Mouse (Mus musculus): ENCODE measurements at regions not wholly inside any gene's neighbourhood (a gene's known extent, or its start where the extent isn't known, plus 50 kb on each side); places are given as distances from the start of the nearest gene placed in this dataset.

GRCm38 (mm10) chr8:101815121-101815520 lies 970.3 kb downstream of the Cdh11 start:
- H3K36me3 ChIP-seq: no peaks in the 10 kb centered on the region
- no peak for ATAC-seq (ENCODE audit: low FRiP score, low read depth)
- H3K9me3 ChIP-seq: no peaks in the 10 kb centered on the region
- H3K4me1 ChIP-seq: no peaks in the 10 kb centered on the region
- no peak overlapping the region for H3K9ac ChIP-seq
- no peaks in the 10 kb centered on the region for H3K27me3 ChIP-seq
- 95% methylated on average over 1 of the region's 1 CpGs for WGBS
- no peak overlapping the region for H3K4me3 ChIP-seq
- no peak overlapping the region for H3K27ac ChIP-seq
- no peak overlapping the region for H3K4me2 ChIP-seq (replicated peaks)

GRCm38 (mm10) chr8:101803561-101803960 lies 981.9 kb downstream of the Cdh11 start:
- Histone ChIP-seq H3K4me2 (replicated peaks) (no peak overlapping the region), H3K4me1 (no peaks in the 10 kb centered on the region), H3K4me3 (no peak overlapping the region), H3K9me3 (no peaks in the 10 kb centered on the region), H3K27me3 (no peaks in the 10 kb centered on the region), H3K36me3 (no peaks in the 10 kb centered on the region), H3K9ac (no peak overlapping the region), H3K27ac (no peak overlapping the region)
- 83% methylated on average over 2 of the region's 2 CpGs for WGBS
- no peak for ATAC-seq (ENCODE audit: low FRiP score, low read depth)

DNA sequence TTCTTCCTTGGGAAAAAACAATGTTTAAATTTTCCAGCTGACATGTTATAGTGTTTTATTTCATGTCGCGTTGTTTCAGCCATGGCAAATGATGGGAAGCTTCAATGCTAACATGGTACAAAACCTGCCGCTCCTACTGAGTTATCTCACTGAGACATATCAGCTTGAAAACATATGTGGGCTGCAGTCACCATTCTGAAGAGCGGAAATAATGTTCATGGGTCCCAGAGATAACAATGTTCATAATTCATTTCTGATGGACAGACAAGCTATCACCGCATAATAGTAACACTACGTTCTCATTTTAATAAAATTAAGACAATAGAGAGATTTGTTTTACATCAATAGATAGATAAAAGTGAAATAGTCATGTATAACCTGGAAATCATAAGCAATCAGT lies 983.3 kb downstream of the Cdh11 start:
- Histone ChIP-seq H3K9ac (no peak overlapping the region), H3K27me3 (no peaks in the 10 kb centered on the region), H3K4me1 (no peaks in the 10 kb centered on the region), H3K9me3 (no peaks in the 10 kb centered on the region), H3K27ac (no peak overlapping the region), H3K4me2 (replicated peaks) (no peak overlapping the region), H3K36me3 (no peaks in the 10 kb centered on the region), H3K4me3 (no peak overlapping the region)
- WGBS: 88% methylated on average over 6 of the region's 6 CpGs
- no peak for ATAC-seq (ENCODE audit: low FRiP score, low read depth)

GRCm38 (mm10) chr8:101790785-101791184 lies 994.7 kb downstream of the Cdh11 start:
- Histone ChIP-seq H3K4me1 (no peaks in the 10 kb centered on the region), H3K27ac (no peak overlapping the region), H3K4me2 (replicated peaks) (no peak overlapping the region), H3K36me3 (no peaks in the 10 kb centered on the region), H3K4me3 (no peak overlapping the region), H3K9ac (no peak overlapping the region), H3K27me3 (no peaks in the 10 kb centered on the region), H3K9me3 (no peaks in the 10 kb centered on the region)
- ATAC-seq (ENCODE audit: low FRiP score, low read depth): no peak
- 90% methylated on average over 1 of the region's 1 CpGs for WGBS

- Histone ChIP-seq H3K36me3 (no peaks in the 10 kb centered on the region), H3K4me1 (no peaks in the 10 kb centered on the region), H3K27me3 (no peaks in the 10 kb centered on the region), H3K4me3 (no peak overlapping the region), H3K9me3 (no peaks in the 10 kb centered on the region), H3K9ac (no peak overlapping the region), H3K4me2 (replicated peaks) (no peak overlapping the region), H3K27ac (no peak overlapping the region)
- no peak for ATAC-seq (ENCODE audit: low FRiP score, low read depth)
These were observed 998.6 kb downstream of the Cdh11 start for GRCm38 (mm10) chr8:101786876-101787275.

GRCm38 (mm10) chr8:101782556-101782955 lies 1002.9 kb downstream of the Cdh11 start:
- H3K4me2 ChIP-seq (replicated peaks): no peak overlapping the region
- WGBS: 69% methylated on average over 2 of the region's 2 CpGs
- H3K27ac ChIP-seq: no peak overlapping the region
- no peaks in the 10 kb centered on the region for H3K36me3 ChIP-seq
- H3K4me3 ChIP-seq: no peak overlapping the region
- H3K9me3 ChIP-seq: no peaks in the 10 kb centered on the region
- no peak for ATAC-seq (ENCODE audit: low FRiP score, low read depth)
- no peaks in the 10 kb centered on the region for H3K4me1 ChIP-seq
- H3K9ac ChIP-seq: no peak overlapping the region
- H3K27me3 ChIP-seq: no peaks in the 10 kb centered on the region

- Histone ChIP-seq H3K4me3 (no peak overlapping the region), H3K36me3 (no peaks in the 10 kb centered on the region), H3K9me3 (no peaks in the 10 kb centered on the region), H3K4me2 (replicated peaks) (no peak overlapping the region), H3K27me3 (no peaks in the 10 kb centered on the region), H3K27ac (no peak overlapping the region), H3K9ac (no peak overlapping the region), H3K4me1 (no peaks in the 10 kb centered on the region)
- no peak; the same call in 1 of the 2 replicates for ATAC-seq (ENCODE audit: low FRiP score, low read depth)
- 78% methylated on average over 3 of the region's 3 CpGs for WGBS
These were observed 1003.5 kb downstream of the Cdh11 start for GRCm38 (mm10) chr8:101781942-101782341.

- Histone ChIP-seq H3K27ac (no peak overlapping the region), H3K4me1 (no peaks in the 10 kb centered on the region), H3K4me3 (no peak overlapping the region), H3K4me2 (replicated peaks) (no peak overlapping the region), H3K9me3 (no peaks in the 10 kb centered on the region), H3K36me3 (no peaks in the 10 kb centered on the region), H3K27me3 (no peaks in the 10 kb centered on the region), H3K9ac (no peak overlapping the region)
- ATAC-seq (ENCODE audit: low FRiP score, low read depth): peak; percentile 72
These were observed 1005.5 kb downstream of the Cdh11 start for GRCm38 (mm10) chr8:101779966-101780365.

DNA sequence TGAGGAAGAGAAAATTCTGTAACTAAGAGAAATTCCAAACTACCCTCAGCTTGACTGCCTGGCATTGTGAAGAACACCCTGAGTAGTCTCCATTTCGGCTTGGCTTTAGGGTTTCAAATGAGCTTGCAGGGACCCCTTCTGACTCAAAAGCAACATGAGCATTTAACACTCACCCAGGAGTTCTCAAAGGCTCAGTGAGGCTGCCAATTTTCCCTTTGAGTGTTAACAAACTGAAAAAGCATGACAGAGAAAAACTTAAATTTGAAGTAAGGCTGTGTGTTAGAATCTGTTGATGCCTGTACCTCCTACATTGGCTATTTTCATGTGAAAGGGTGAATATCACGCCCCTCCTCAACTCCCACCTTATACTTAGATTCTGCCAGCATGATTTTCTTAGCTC lies 1017.9 kb downstream of the Cdh11 start:
- 58% methylated on average over 2 of the region's 2 CpGs for WGBS
- no peak overlapping the region for H3K4me3 ChIP-seq
- peaks cover 9% of the 10 kb centered on the region for H3K4me1 ChIP-seq

More for the DNA sequence above, 1017.9 kb downstream of the Cdh11 start:
- Histone ChIP-seq H3K9ac (no peak overlapping the region), H3K27me3 (no peaks in the 10 kb centered on the region), H3K36me3 (no peaks in the 10 kb centered on the region), H3K27ac (no peak overlapping the region), H3K4me2 (replicated peaks) (no peak overlapping the region), H3K9me3 (no peaks in the 10 kb centered on the region)
- no peak for ATAC-seq (ENCODE audit: low FRiP score, low read depth)

Measured in limb, embryonic 13.5 days (tissue).